Mouse (Mus musculus): ENCODE results near the gene Mapkapk3. TPM values are rescaled to one million over a fixed set of nuclear protein-coding genes. Genes with fewer than 3 reads are reported as not detected.

The Mapkapk3 gene
- polyA plus RNA-seq, 1 experiment from 2014 or later = 4.9 TPM

- no peak for DNase-seq (ENCODE audit: low spot score)
- Histone ChIP-seq H3K9ac (ENCODE audit: low read length) (no peak overlapping the region), H3K4me2 (ENCODE audit: low read depth, low read length, severe bottlenecking) (no peak overlapping the region), H3K4me3 (ENCODE audit: low read depth, low read length) (no peak overlapping the region), H3K36me3 (ENCODE audit: control insufficient read depth, insufficient read depth, low read length) (no peaks in the 10 kb centered on the region), H3K9me3 (ENCODE audit: control insufficient read depth, low read length) (no peaks in the 10 kb centered on the region), H3K27ac (ENCODE audit: low read depth, low read length) (no peak overlapping the region), H3K27me3 (ENCODE audit: control insufficient read depth, insufficient read depth, low read length) (no peaks in the 10 kb centered on the region), H3K4me1 (replicated peaks; ENCODE audit: control insufficient read depth, insufficient read depth, low read length) (no peaks in the 10 kb centered on the region)
- WGBS = 89% methylated on average over 3 of the region's 3 CpGs
- ATAC-seq (replicated peaks; ENCODE audit: low FRiP score) = no peak
Measured at GRCm38 (mm10) chr9:107304383-107304782, 14.7 kb upstream of the Mapkapk3 start.

DNA sequence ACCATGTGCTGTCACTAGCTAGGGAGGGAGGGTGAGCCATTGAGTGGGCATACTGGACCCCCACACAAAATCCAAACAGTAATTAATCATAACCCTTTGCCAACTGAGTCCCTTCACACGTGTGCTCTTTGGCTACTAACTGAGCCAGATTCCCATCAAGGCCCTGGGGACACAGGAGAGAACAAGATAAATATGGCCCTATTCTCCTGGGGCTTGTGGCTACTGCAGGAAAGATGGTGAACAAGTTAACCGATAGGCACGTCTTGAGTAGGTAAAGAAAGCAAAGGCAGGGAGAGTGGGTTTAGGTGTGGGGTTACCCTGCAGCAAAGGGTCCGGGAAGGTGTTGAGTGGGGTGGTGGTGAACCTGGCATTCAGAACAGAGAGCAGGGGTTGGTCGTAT is 14.2 kb upstream of the Mapkapk3 start:
- Histone ChIP-seq H3K27me3 (ENCODE audit: control insufficient read depth, insufficient read depth, low read length) (no peaks in the 10 kb centered on the region), H3K36me3 (ENCODE audit: control insufficient read depth, insufficient read depth, low read length) (no peaks in the 10 kb centered on the region), H3K27ac (ENCODE audit: low read depth, low read length) (no peak overlapping the region), H3K4me2 (ENCODE audit: low read depth, low read length, severe bottlenecking) (no peak overlapping the region), H3K4me3 (ENCODE audit: low read depth, low read length) (no peak overlapping the region), H3K9ac (ENCODE audit: low read length) (no peak overlapping the region), H3K4me1 (replicated peaks; ENCODE audit: control insufficient read depth, insufficient read depth, low read length) (no peaks in the 10 kb centered on the region), H3K9me3 (ENCODE audit: control insufficient read depth, low read length) (no peaks in the 10 kb centered on the region)
- ATAC-seq (replicated peaks; ENCODE audit: low FRiP score) (no peak), DNase-seq (ENCODE audit: low spot score) (no peak)
- 83% methylated on average over 5 of the region's 5 CpGs for WGBS

- no peak for ATAC-seq (replicated peaks; ENCODE audit: low FRiP score)
- no peak overlapping the region for H3K27ac ChIP-seq (ENCODE audit: low read depth, low read length)
- WGBS = 80% methylated on average over 9 of the region's 9 CpGs
Measured at GRCm38 (mm10) chr9:107303121-107303820, 13.6 kb upstream of the Mapkapk3 start.

GRCm38 (mm10) chr9:107302592-107302991 is 12.9 kb upstream of the Mapkapk3 start:
- DNase-seq (ENCODE audit: low spot score) (no peak), ATAC-seq (replicated peaks; ENCODE audit: low FRiP score) (no peak)
- 89% methylated on average over 7 of the region's 7 CpGs for WGBS
- Histone ChIP-seq H3K4me3 (ENCODE audit: low read depth, low read length) (no peak overlapping the region), H3K4me1 (replicated peaks; ENCODE audit: control insufficient read depth, insufficient read depth, low read length) (no peaks in the 10 kb centered on the region), H3K4me2 (ENCODE audit: low read depth, low read length, severe bottlenecking) (no peak overlapping the region), H3K9me3 (ENCODE audit: control insufficient read depth, low read length) (no peaks in the 10 kb centered on the region), H3K9ac (ENCODE audit: low read length) (no peak overlapping the region), H3K36me3 (ENCODE audit: control insufficient read depth, insufficient read depth, low read length) (no peaks in the 10 kb centered on the region), H3K27me3 (ENCODE audit: control insufficient read depth, insufficient read depth, low read length) (no peaks in the 10 kb centered on the region), H3K27ac (ENCODE audit: low read depth, low read length) (no peak overlapping the region)

More at GRCm38 (mm10) chr9:107303121-107303820, 13.6 kb upstream of the Mapkapk3 start:
- Histone ChIP-seq H3K4me1 (replicated peaks; ENCODE audit: control insufficient read depth, insufficient read depth, low read length) (no peaks in the 10 kb centered on the region), H3K9ac (ENCODE audit: low read length) (no peak overlapping the region), H3K36me3 (ENCODE audit: control insufficient read depth, insufficient read depth, low read length) (no peaks in the 10 kb centered on the region), H3K9me3 (ENCODE audit: control insufficient read depth, low read length) (no peaks in the 10 kb centered on the region), H3K27me3 (ENCODE audit: control insufficient read depth, insufficient read depth, low read length) (no peaks in the 10 kb centered on the region), H3K4me3 (ENCODE audit: low read depth, low read length) (no peak overlapping the region), H3K4me2 (ENCODE audit: low read depth, low read length, severe bottlenecking) (no peak overlapping the region)
- no peak for DNase-seq (ENCODE audit: low spot score)

DNA sequence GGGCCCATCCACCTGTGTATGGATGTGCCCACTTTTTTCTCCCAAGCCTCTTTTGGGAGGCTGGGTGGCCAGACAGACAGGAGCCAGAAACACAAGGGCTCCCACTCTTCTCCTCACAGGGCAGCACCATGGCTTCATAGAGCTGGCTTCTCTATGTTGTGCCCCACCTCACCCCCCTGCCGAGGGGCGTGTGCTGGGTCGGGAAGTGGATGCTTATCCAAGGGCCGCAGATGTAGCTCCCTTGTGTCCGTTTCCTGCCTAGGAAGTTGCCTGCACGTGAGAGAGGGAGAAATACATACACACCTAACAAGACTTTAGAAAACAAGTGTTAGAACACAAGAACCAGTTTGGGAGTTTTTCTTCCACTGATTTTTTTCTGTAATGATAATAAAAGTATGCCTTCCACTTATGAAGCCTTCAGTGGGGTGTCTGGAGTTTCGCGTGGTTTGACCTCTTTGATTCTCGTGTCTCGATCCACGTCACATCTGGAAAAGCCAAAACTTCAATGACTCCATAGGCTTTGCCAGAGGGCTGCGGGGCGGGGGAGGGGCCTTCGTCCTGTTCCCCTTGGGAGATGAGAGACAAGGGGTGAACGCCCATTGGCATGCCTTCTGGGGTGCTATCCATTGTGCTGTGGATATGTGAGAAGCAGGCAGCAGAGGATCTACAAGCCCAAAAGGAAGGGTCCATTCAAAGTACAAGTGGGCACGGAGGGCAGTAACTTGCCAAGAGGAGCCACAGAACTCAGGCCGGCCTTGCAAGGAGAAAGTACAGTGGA is 12.1 kb upstream of the Mapkapk3 start:
- Histone ChIP-seq H3K9ac (ENCODE audit: low read length) (no peak overlapping the region), H3K4me3 (ENCODE audit: low read depth, low read length) (no peak overlapping the region), H3K27me3 (ENCODE audit: control insufficient read depth, insufficient read depth, low read length) (no peaks in the 10 kb centered on the region), H3K4me2 (ENCODE audit: low read depth, low read length, severe bottlenecking) (no peak overlapping the region), H3K4me1 (replicated peaks; ENCODE audit: control insufficient read depth, insufficient read depth, low read length) (peaks cover 3% of the 10 kb centered on the region; the same call in 1 of the 2 replicates), H3K36me3 (ENCODE audit: control insufficient read depth, insufficient read depth, low read length) (no peaks in the 10 kb centered on the region), H3K27ac (ENCODE audit: low read depth, low read length) (no peak overlapping the region), H3K9me3 (ENCODE audit: control insufficient read depth, low read length) (no peaks in the 10 kb centered on the region)
- 89% methylated on average over 17 of the region's 17 CpGs for WGBS
- no peak for DNase-seq (ENCODE audit: low spot score)
- no peak for ATAC-seq (replicated peaks; ENCODE audit: low FRiP score)

GRCm38 (mm10) chr9:107300224-107300973 is 10.7 kb upstream of the Mapkapk3 start:
- Histone ChIP-seq H3K9me3 (ENCODE audit: control insufficient read depth, low read length) (no peaks in the 10 kb centered on the region), H3K27ac (ENCODE audit: low read depth, low read length) (no peak overlapping the region), H3K4me2 (ENCODE audit: low read depth, low read length, severe bottlenecking) (no peak overlapping the region), H3K36me3 (ENCODE audit: control insufficient read depth, insufficient read depth, low read length) (no peaks in the 10 kb centered on the region), H3K4me1 (replicated peaks; ENCODE audit: control insufficient read depth, insufficient read depth, low read length) (peaks cover 3% of the 10 kb centered on the region; the same call in 1 of the 2 replicates), H3K4me3 (ENCODE audit: low read depth, low read length) (no peak overlapping the region), H3K9ac (ENCODE audit: low read length) (no peak overlapping the region), H3K27me3 (ENCODE audit: control insufficient read depth, insufficient read depth, low read length) (peaks cover 2% of the 10 kb centered on the region; the same call in 1 of the 2 replicates)
- DNase-seq (ENCODE audit: low spot score) = no peak
- WGBS = 93% methylated on average over 30 of the region's 30 CpGs
- no peak for ATAC-seq (replicated peaks; ENCODE audit: low FRiP score)

DNA sequence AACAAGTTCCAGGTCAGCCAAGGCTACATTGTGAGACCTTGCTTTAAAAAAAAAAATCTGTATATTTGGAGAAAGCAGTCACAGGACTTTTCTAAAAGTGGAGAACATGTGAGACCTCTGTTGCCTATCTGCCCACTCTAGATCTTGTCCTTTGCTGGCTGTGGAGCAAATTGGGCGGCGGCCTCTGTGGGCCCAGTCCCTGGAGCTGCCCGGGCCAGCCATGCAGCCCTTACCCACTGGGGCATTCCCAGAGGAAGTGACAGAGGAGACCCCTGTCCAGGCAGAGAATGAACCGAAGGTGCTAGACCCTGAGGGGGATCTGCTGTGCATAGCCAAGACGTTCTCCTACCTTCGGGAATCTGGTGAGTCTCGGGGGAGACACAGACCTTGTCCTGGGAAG is 10.1 kb upstream of the Mapkapk3 start:
- no peaks in the 10 kb centered on the region for H3K36me3 ChIP-seq (ENCODE audit: control insufficient read depth, insufficient read depth, low read length)
- peaks cover 2% of the 10 kb centered on the region; the same call in 1 of the 2 replicates for H3K27me3 ChIP-seq (ENCODE audit: control insufficient read depth, insufficient read depth, low read length)
- no peak overlapping the region for H3K9ac ChIP-seq (ENCODE audit: low read length)
- no peaks in the 10 kb centered on the region for H3K9me3 ChIP-seq (ENCODE audit: control insufficient read depth, low read length)
- H3K4me2 ChIP-seq (ENCODE audit: low read depth, low read length, severe bottlenecking) = no peak overlapping the region
- H3K4me1 ChIP-seq (replicated peaks; ENCODE audit: control insufficient read depth, insufficient read depth, low read length) = peaks cover 3% of the 10 kb centered on the region; the same call in 1 of the 2 replicates
- WGBS = 95% methylated on average over 7 of the region's 7 CpGs
- no peak overlapping the region for H3K4me3 ChIP-seq (ENCODE audit: low read depth, low read length)
- H3K27ac ChIP-seq (ENCODE audit: low read depth, low read length) = no peak overlapping the region
- ATAC-seq (replicated peaks; ENCODE audit: low FRiP score) (no peak), DNase-seq (ENCODE audit: low spot score) (no peak)

DNA sequence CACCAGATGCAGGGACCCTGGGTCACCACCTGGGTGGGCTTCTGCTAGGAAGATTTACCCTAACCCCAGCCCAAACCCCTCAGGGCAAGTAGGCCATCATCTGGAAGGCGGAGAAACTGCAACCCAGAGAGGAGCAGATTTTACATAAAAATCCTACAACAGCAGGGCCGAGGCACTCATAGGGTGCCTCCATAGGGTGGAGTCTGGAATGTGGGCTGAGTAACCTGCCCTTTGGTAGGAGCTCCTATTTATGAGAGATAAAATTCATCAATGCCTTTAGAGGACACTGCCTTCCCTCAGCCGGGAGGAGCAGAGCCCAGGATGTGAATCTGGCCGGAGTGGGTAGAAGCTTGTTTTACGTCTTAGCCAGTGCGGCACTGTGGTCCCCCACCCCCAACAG is 9.2 kb upstream of the Mapkapk3 start:
- H3K4me2 ChIP-seq (ENCODE audit: low read depth, low read length, severe bottlenecking) = no peak overlapping the region

More for the DNA sequence above, 9.2 kb upstream of the Mapkapk3 start:
- 89% methylated on average over 6 of the region's 6 CpGs for WGBS
- Histone ChIP-seq H3K36me3 (ENCODE audit: control insufficient read depth, insufficient read depth, low read length) (no peaks in the 10 kb centered on the region), H3K27me3 (ENCODE audit: control insufficient read depth, insufficient read depth, low read length) (peaks cover 2% of the 10 kb centered on the region; the same call in 1 of the 2 replicates), H3K9ac (ENCODE audit: low read length) (no peak overlapping the region), H3K4me1 (replicated peaks; ENCODE audit: control insufficient read depth, insufficient read depth, low read length) (peaks cover 3% of the 10 kb centered on the region; the same call in 1 of the 2 replicates), H3K27ac (ENCODE audit: low read depth, low read length) (no peak overlapping the region), H3K9me3 (ENCODE audit: control insufficient read depth, low read length) (no peaks in the 10 kb centered on the region), H3K4me3 (ENCODE audit: low read depth, low read length) (no peak overlapping the region)
- ATAC-seq (replicated peaks; ENCODE audit: low FRiP score) (no peak), DNase-seq (ENCODE audit: low spot score) (no peak)
